Mouse (Mus musculus): Measurements from ENCODE around the gene Lrmda.

Gene Lrmda

GRCm38 (mm10) chr14:22043420-22043819 is 23.9 kb downstream of the Lrmda start:
- DNase-seq (ENCODE audit: low spot score in 2 of 2), result no peak

- DNase-seq (ENCODE audit: low spot score in 2 of 2), result no peak
These were observed 26.8 kb downstream of the Lrmda start for GRCm38 (mm10) chr14:22046262-22046856.

- no peak for DNase-seq (ENCODE audit: low spot score in 2 of 2)
These were observed 28.8 kb downstream of the Lrmda start for GRCm38 (mm10) chr14:22048068-22048899.

GRCm38 (mm10) chr14:22048900-22049199 is 29.3 kb downstream of the Lrmda start:
- no peak for DNase-seq (ENCODE audit: low spot score in 2 of 2)

DNA sequence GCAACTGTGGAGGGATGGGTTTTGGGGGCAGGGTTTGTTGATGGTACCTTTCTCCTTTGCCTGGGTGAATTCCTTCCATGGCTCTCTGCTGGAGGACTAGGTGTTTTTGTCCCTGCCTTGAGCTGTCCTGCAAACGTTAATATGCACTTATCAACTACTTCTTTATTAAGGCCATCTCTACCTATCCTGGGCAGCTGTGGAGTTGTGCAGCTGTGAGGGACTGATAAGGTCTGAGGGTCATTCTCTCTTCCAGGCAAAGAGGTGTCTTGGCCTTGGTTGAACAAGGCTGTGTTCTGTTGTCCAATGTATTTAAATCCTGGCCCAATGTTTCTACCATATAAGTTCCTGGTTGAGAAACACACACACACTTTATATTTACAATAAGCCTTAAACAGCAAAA is 29.8 kb downstream of the Lrmda start:
- no peak for DNase-seq (ENCODE audit: low spot score in 2 of 2)

GRCm38 (mm10) chr14:22051941-22052664 is 32.6 kb downstream of the Lrmda start:
- peak; percentile 26 to 62 for DNase-seq (ENCODE audit: low spot score in 2 of 2)

- DNase-seq (ENCODE audit: low spot score in 2 of 2), result peak; percentile 9 to 25
These were observed 36.1 kb downstream of the Lrmda start for GRCm38 (mm10) chr14:22055630-22056029.

GRCm38 (mm10) chr14:22056246-22056645 is 36.7 kb downstream of the Lrmda start:
- DNase-seq (ENCODE audit: low spot score in 2 of 2), result no peak

GRCm38 (mm10) chr14:22058729-22059128 is 39.2 kb downstream of the Lrmda start:
- no peak for DNase-seq (ENCODE audit: low spot score in 2 of 2)

- no peak for DNase-seq (ENCODE audit: low spot score in 2 of 2)
These were observed 39.9 kb downstream of the Lrmda start for GRCm38 (mm10) chr14:22059348-22059861.

- DNase-seq (ENCODE audit: low spot score in 2 of 2), result no peak
These were observed 41.3 kb downstream of the Lrmda start for GRCm38 (mm10) chr14:22060787-22061186.

- no peak for DNase-seq (ENCODE audit: low spot score in 2 of 2)
These were observed 42.8 kb downstream of the Lrmda start for GRCm38 (mm10) chr14:22062117-22062855.

- no peak for DNase-seq (ENCODE audit: low spot score in 2 of 2)
These were observed 49.7 kb downstream of the Lrmda start for GRCm38 (mm10) chr14:22069169-22069568.

DNA sequence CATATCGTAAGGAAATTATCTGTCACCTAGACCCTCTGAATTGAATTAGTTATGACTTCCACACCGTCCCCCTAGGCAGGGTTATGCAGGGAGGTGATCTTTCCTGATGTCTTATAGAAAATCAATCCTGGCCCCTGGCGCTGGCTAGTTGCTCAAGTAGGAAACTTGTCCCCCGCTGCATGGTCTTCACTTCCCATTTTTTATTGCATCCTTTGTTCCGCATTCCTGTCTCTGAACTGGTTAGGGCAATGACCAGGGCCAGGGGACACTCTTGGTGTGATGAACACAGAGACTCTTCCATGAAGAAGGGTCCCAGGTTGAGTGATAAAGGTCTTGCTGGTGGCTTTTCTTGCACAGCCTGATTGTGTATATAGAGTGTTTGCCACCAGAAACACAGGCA is 53.9 kb downstream of the Lrmda start:
- no peak for DNase-seq (ENCODE audit: low spot score in 2 of 2)

GRCm38 (mm10) chr14:22074229-22074628 is 54.7 kb downstream of the Lrmda start:
- no peak for DNase-seq (ENCODE audit: low spot score in 2 of 2)

- DNase-seq (ENCODE audit: low spot score in 2 of 2), result no peak
These were observed 64.4 kb downstream of the Lrmda start for GRCm38 (mm10) chr14:22083931-22084330.

GRCm38 (mm10) chr14:22085411-22085810 is 65.9 kb downstream of the Lrmda start:
- no peak for DNase-seq (ENCODE audit: low spot score in 2 of 2)

GRCm38 (mm10) chr14:22088604-22089003 is 69.1 kb downstream of the Lrmda start:
- peak in 1 of 2 experiments; percentile 31 for DNase-seq (ENCODE audit: low spot score in 2 of 2)

DNA sequence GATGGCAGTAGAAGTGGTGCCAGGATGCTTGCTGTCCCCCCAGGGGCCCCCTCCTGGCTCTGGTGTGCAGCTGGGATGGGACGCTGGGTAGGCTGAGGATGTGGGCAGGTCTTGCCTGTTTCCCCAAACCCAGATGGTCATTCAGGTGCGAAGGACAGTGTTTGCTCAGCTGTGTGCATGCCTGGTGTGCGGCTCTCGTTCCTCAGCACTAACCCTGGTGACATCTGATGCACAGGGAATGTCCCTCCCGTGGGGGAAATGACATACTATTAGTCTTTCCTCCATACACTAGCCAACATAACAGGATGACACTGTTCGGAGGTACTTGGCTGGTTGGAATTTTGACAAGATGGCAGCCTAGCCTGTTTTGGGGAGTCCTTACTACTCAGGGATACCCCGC is 69.8 kb downstream of the Lrmda start:
- no peak for DNase-seq (ENCODE audit: low spot score in 2 of 2)

- peak in 1 of 2 experiments; percentile 10 for DNase-seq (ENCODE audit: low spot score in 2 of 2)
These were observed 70.5 kb downstream of the Lrmda start for GRCm38 (mm10) chr14:22089866-22090470.

GRCm38 (mm10) chr14:22090778-22091211 is 71.3 kb downstream of the Lrmda start:
- DNase-seq (ENCODE audit: low spot score in 2 of 2), result no peak

Data from urinary bladder, postnatal 36 days (tissue).